Mouse (Mus musculus) neural tube, embryonic 14.5 days (tissue): ENCODE results near the gene Fcgr4. TPM values are rescaled to one million over a fixed set of nuclear protein-coding genes. Genes with fewer than 3 reads are reported as not detected.
"Not testable (repeated sequence)": the region's sequence is repeated elsewhere in the genome, so short reads cannot be mapped to it uniquely, and the experiment has no call there.

Source experiments
- ATAC-seq: fragments of 200-750 bp; cut with Nextera tagmentation; 2 replicates; pipeline ENCODE4 v1.8.0; 2017; ENCODE audit warnings: low read depth, mild to moderate bottlenecking, moderate TSS enrichment, moderate library complexity
- H3K27ac ChIP-seq: fragments of 300-500 bp; sonication (generic); 2 replicates; pipeline ENCODE4 v1.5.1; 2014; ENCODE audit warnings: low read depth, mild to moderate bottlenecking, control low read depth, low read length, moderate library complexity, mixed read lengths
- H3K27me3 ChIP-seq: fragments of 300-500 bp; sonication (generic); 2 replicates; pipeline ENCODE4 v1.6.1; 2014; ENCODE audit warnings: low read length; ENCODE audit not compliant: control insufficient read depth, insufficient read depth
- H3K36me3 ChIP-seq: fragments of 300-500 bp; sonication (generic); 2 replicates; pipeline ENCODE4 v1.6.1; 2014; ENCODE audit warnings: low read length, mixed read lengths; ENCODE audit not compliant: control insufficient read depth, insufficient read depth
- H3K4me1 ChIP-seq: fragments of 300-500 bp; sonication (generic); 2 replicates; pipeline ENCODE4 v1.6.1; 2014; ENCODE audit warnings: low read length; ENCODE audit not compliant: control insufficient read depth, insufficient read depth
- H3K4me2 ChIP-seq: fragments of 300-500 bp; sonication (generic); 2 replicates; pipeline ENCODE4 v1.6.1; 2014; ENCODE audit warnings: mild to moderate bottlenecking, low read depth, low read length, control low read depth
- H3K4me3 ChIP-seq: fragments of 300-500 bp; sonication (generic); 2 replicates; pipeline ENCODE4 v1.5.1; 2014; ENCODE audit warnings: low read depth, low read length, control low read depth, mixed read lengths
- H3K9ac ChIP-seq: fragments of 300-500 bp; sonication (generic); replicated peaks from 2 replicates; pipeline ENCODE4 v1.6.1; 2014; ENCODE audit warnings: low read depth, mild to moderate bottlenecking, control low read depth, low read length, mixed read lengths
- H3K9me3 ChIP-seq: fragments of 300-500 bp; sonication (generic); 2 replicates; pipeline ENCODE4 v1.6.1; 2016; ENCODE audit warnings: low read length; ENCODE audit not compliant: control insufficient read depth
- WGBS: fragments of 180-500 bp; shearing (Covaris S2); extraction: QIAGEN DNeasy Blood & Tissue Kit; methylation state at CpG from one replicate; pipeline ENCODE4 v1.1.7; 2014; 5-methylcytosine and 5-hydroxymethylcytosine counted together
- microRNA-seq: library from miRNA; unstranded; fragments of <30 nt; microRNA quantifications from one replicate; pipeline ENCODE4, GENCODE M21; 2016
- polyA plus RNA-seq: library from polyadenylated mRNA; unstranded; fragments of >200 nt; fragmentation: Nextera tagmentation; extraction: Ambion mirVana; gene quantifications from 2 replicates; pipeline ENCODE4 v1.2.1, GENCODE M21; 2014

The Fcgr4 gene
- polyA plus RNA-seq, 1 experiment from 2014 or later: not detected

- 5% methylated on average over 16 of the region's 27 CpGs for WGBS
- not testable (repeated sequence) for H3K27me3 ChIP-seq, H3K9me3 ChIP-seq, H3K36me3 ChIP-seq, H3K9ac ChIP-seq, H3K4me1 ChIP-seq, H3K4me3 ChIP-seq, H3K27ac ChIP-seq
- peak; percentile 21; the same call in 1 of the 2 replicates for ATAC-seq
- 0 out of 2 replicates have a peak overlapping the region, but pooled peaks have one; percentile 26 for H3K4me2 ChIP-seq
Observed at GRCm38 (mm10) chr1:171077955-171078354, 59.2 kb downstream of the Fcgr4 start.

GRCm38 (mm10) chr1:171078419-171078818 is 59.7 kb downstream of the Fcgr4 start:
- not testable (repeated sequence) for ATAC-seq, H3K9ac ChIP-seq, H3K27ac ChIP-seq, H3K36me3 ChIP-seq, H3K9me3 ChIP-seq, H3K4me1 ChIP-seq, H3K4me2 ChIP-seq, H3K4me3 ChIP-seq, H3K27me3 ChIP-seq
- WGBS: 23% methylated on average over 11 of the region's 12 CpGs

- H3K36me3 ChIP-seq, H3K4me1 ChIP-seq, H3K9ac ChIP-seq, H3K9me3 ChIP-seq, H3K4me3 ChIP-seq, H3K27ac ChIP-seq, H3K4me2 ChIP-seq, H3K27me3 ChIP-seq: not testable (repeated sequence)
- WGBS: 0% methylated on average over 1 of the region's 35 CpGs
- ATAC-seq: peak; percentile 33
Observed at GRCm38 (mm10) chr1:171079345-171079744, 60.6 kb downstream of the Fcgr4 start.

Small RNA genes within 50 kb of the gene (microRNA-seq; reads per million reads assigned to microRNA genes)
- gene Gm27552 (not detected), gene Mir6546 (1.7 reads per million)

Other genes with a start within 250 kb of the Fcgr4 start
- 10.1 and 11.6 TPM in 2 replicates for gene Atf6, start 151.1 kb upstream of the Fcgr4 start, polyA plus RNA-seq
- 0.62 TPM in 1 of 2 replicates, not detected in the other for gene Gm26620, start 133.9 kb upstream of the Fcgr4 start, polyA plus RNA-seq
- 44.6 and 51.0 TPM in 2 replicates for gene Dusp12, start 133.4 kb upstream of the Fcgr4 start, polyA plus RNA-seq
- 0.70 and 1.2 TPM in 2 replicates for gene Fcrlb, start 106.0 kb upstream of the Fcgr4 start, polyA plus RNA-seq
- not detected in 2 replicates for gene Fcrla, start 91.3 kb upstream of the Fcgr4 start, polyA plus RNA-seq
- gene Fcgr2b, start 42.4 kb upstream of the Fcgr4 start, polyA plus RNA-seq: 0.20 and 0.75 TPM in 2 replicates
- 5.5 and 8.8 TPM in 2 replicates for gene Fcgr3, start 46.0 kb downstream of the Fcgr4 start, polyA plus RNA-seq
- 2.4 and 5.0 TPM in 2 replicates for gene Cfap126, start 95.0 kb downstream of the Fcgr4 start, polyA plus RNA-seq
- gene Sdhc, start 131.7 kb downstream of the Fcgr4 start, polyA plus RNA-seq: 297 and 334 TPM in 2 replicates
- 11.8 TPM in 1 of 2 replicates, not detected in the other for gene Mpz, start 131.8 kb downstream of the Fcgr4 start, polyA plus RNA-seq
- 31.8 and 41.6 TPM in 2 replicates for gene Pcp4l1, start 177.3 kb downstream of the Fcgr4 start, polyA plus RNA-seq
- 0.20 and 0.32 TPM in 2 replicates for gene Nr1i3, start 195.1 kb downstream of the Fcgr4 start, polyA plus RNA-seq
- gene Tomm40l, start 203.6 kb downstream of the Fcgr4 start, polyA plus RNA-seq: 41.5 and 45.5 TPM in 2 replicates
- gene Apoa2, start 206.1 kb downstream of the Fcgr4 start, polyA plus RNA-seq: 7.9 and 8.2 TPM in 2 replicates
- 10.2 and 33.2 TPM in 2 replicates for gene Fcer1g, start 215.4 kb downstream of the Fcgr4 start, polyA plus RNA-seq
- 1.3 and 2.6 TPM in 2 replicates for gene Adamts4, start 231.5 kb downstream of the Fcgr4 start, polyA plus RNA-seq
- 234 and 253 TPM in 2 replicates for gene Ndufs2, start 232.5 kb downstream of the Fcgr4 start, polyA plus RNA-seq